Mouse (Mus musculus): ENCODE results near the gene Slc27a2. TPM values are rescaled to one million over a fixed set of nuclear protein-coding genes. Genes with fewer than 3 reads are reported as not detected.

Slc27a2 gene
- polyA plus RNA-seq, 1 experiment from 2014 or later, result 1.3 TPM

DNA sequence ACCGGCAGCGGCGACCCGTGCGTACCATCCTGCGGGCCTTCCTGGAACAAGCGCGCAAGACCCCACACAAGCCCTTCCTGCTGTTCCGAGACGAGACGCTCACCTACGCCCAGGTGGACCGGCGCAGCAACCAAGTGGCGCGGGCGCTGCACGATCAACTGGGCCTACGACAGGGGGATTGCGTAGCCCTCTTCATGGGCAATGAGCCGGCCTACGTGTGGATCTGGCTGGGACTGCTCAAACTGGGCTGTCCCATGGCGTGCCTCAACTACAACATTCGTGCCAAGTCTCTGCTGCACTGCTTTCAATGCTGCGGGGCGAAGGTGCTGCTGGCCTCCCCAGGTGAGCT is 1.1 kb downstream of the Slc27a2 start:
- H3K4me3 ChIP-seq (ENCODE audit: low read depth, low read length), result peak overlapping the region; percentile 48
- DNase-seq (peak; percentile 21), ATAC-seq (ENCODE audit: insufficient read depth) (peak; percentile 63; the same call in 1 of the 2 replicates)
- H3K9me3 ChIP-seq (ENCODE audit: low read depth, low read length), result no peaks in the 10 kb centered on the region
- 2% methylated on average over 26 of the region's 26 CpGs for WGBS
- H3K36me3 ChIP-seq (ENCODE audit: insufficient read depth), result no peaks in the 10 kb centered on the region
- H3K4me1 ChIP-seq (ENCODE audit: insufficient read depth), result no peaks in the 10 kb centered on the region
- H3K4me2 ChIP-seq, result peak overlapping the region; percentile 93
- TF ChIP-seq CTCF (IDR thresholded peaks at IDR 0.05; ENCODE audit: low read depth), result no peak
- peak overlapping the region; percentile 50 for H3K9ac ChIP-seq
- H3K27ac ChIP-seq (ENCODE audit: low read depth), result no peak overlapping the region
- peaks cover 42% of the 10 kb centered on the region for H3K27me3 ChIP-seq (ENCODE audit: insufficient read depth, low read length)

DNA sequence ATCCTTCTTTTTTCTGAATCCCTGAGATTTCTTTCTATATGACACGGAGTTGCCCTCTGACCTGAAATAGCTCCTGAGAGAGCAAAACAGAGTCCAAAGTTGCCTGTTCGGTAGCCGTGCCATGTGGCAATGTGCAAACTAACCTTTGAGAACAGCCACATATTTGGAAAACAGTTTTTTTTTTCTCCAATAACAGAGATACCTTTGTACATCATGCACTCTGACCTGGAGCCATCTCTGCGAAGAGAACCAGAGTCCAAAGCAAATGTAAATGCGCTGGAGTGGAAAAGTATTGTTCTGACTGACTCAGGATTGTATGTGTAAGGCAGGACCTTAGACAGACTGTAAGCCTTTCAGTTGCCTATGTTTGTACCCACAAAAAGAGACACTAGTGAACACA is 3.3 kb downstream of the Slc27a2 start:
- peaks cover 42% of the 10 kb centered on the region for H3K27me3 ChIP-seq (ENCODE audit: insufficient read depth, low read length)

GRCm38 (mm10) chr2:126560094-126560493 is 7.9 kb downstream of the Slc27a2 start:
- ATAC-seq (ENCODE audit: insufficient read depth), result no peak

More for the DNA sequence above, 3.3 kb downstream of the Slc27a2 start:
- ATAC-seq (ENCODE audit: insufficient read depth), result no peak
- DNase-seq, result no peak
- TF ChIP-seq CTCF (IDR thresholded peaks at IDR 0.05; ENCODE audit: low read depth), result no peak
- no peak overlapping the region for H3K27ac ChIP-seq (ENCODE audit: low read depth)
- H3K4me1 ChIP-seq (ENCODE audit: insufficient read depth), result no peaks in the 10 kb centered on the region
- H3K4me3 ChIP-seq (ENCODE audit: low read depth, low read length), result no peak overlapping the region
- H3K4me2 ChIP-seq, result no peak overlapping the region
- H3K9me3 ChIP-seq (ENCODE audit: low read depth, low read length), result no peaks in the 10 kb centered on the region
- H3K9ac ChIP-seq, result no peak overlapping the region
- no peaks in the 10 kb centered on the region for H3K36me3 ChIP-seq (ENCODE audit: insufficient read depth)
- 85% methylated on average over 5 of the region's 5 CpGs for WGBS

GRCm38 (mm10) chr2:126563411-126564105 is 11.4 kb downstream of the Slc27a2 start:
- TF ChIP-seq CTCF (IDR thresholded peaks at IDR 0.05; ENCODE audit: low read depth), result no peak
- ATAC-seq (ENCODE audit: insufficient read depth) (peak; percentile 54; the same call in 1 of the 2 replicates), DNase-seq (peak; percentile 84)
- no peaks in the 10 kb centered on the region for H3K36me3 ChIP-seq (ENCODE audit: insufficient read depth)
- H3K4me2 ChIP-seq, result no peak overlapping the region
- H3K9ac ChIP-seq, result no peak overlapping the region
- no peak overlapping the region for H3K27ac ChIP-seq (ENCODE audit: low read depth)
- no peaks in the 10 kb centered on the region for H3K9me3 ChIP-seq (ENCODE audit: low read depth, low read length)
- WGBS, result 57% methylated on average over 17 of the region's 17 CpGs
- H3K4me3 ChIP-seq (ENCODE audit: low read depth, low read length), result no peak overlapping the region
- no peaks in the 10 kb centered on the region for H3K4me1 ChIP-seq (ENCODE audit: insufficient read depth)
- no peaks in the 10 kb centered on the region for H3K27me3 ChIP-seq (ENCODE audit: insufficient read depth, low read length)

More at GRCm38 (mm10) chr2:126560094-126560493, 7.9 kb downstream of the Slc27a2 start:
- Histone ChIP-seq H3K9me3 (ENCODE audit: low read depth, low read length) (no peaks in the 10 kb centered on the region), H3K36me3 (ENCODE audit: insufficient read depth) (no peaks in the 10 kb centered on the region), H3K4me1 (ENCODE audit: insufficient read depth) (no peaks in the 10 kb centered on the region), H3K27ac (ENCODE audit: low read depth) (no peak overlapping the region), H3K4me2 (no peak overlapping the region), H3K9ac (no peak overlapping the region), H3K4me3 (ENCODE audit: low read depth, low read length) (no peak overlapping the region), H3K27me3 (ENCODE audit: insufficient read depth, low read length) (no peaks in the 10 kb centered on the region)
- TF ChIP-seq CTCF (IDR thresholded peaks at IDR 0.05; ENCODE audit: low read depth), result no peak
- 79% methylated on average over 1 of the region's 1 CpGs for WGBS
- DNase-seq, result no peak

- Histone ChIP-seq H3K36me3 (ENCODE audit: insufficient read depth) (no peaks in the 10 kb centered on the region), H3K9ac (no peak overlapping the region), H3K4me2 (no peak overlapping the region), H3K4me3 (ENCODE audit: low read depth, low read length) (no peak overlapping the region), H3K27me3 (ENCODE audit: insufficient read depth, low read length) (no peaks in the 10 kb centered on the region), H3K9me3 (ENCODE audit: low read depth, low read length) (peaks cover 5% of the 10 kb centered on the region; the same call in 1 of the 2 replicates), H3K27ac (ENCODE audit: low read depth) (no peak overlapping the region), H3K4me1 (ENCODE audit: insufficient read depth) (no peaks in the 10 kb centered on the region)
- DNase-seq, result no peak
- ATAC-seq (ENCODE audit: insufficient read depth), result no peak
- TF ChIP-seq CTCF (IDR thresholded peaks at IDR 0.05; ENCODE audit: low read depth), result no peak
- 57% methylated on average over 1 of the region's 1 CpGs for WGBS
These were observed 20.0 kb downstream of the Slc27a2 start for GRCm38 (mm10) chr2:126572163-126572562.

GRCm38 (mm10) chr2:126572747-126573146 is 20.5 kb downstream of the Slc27a2 start:
- Histone ChIP-seq H3K27ac (ENCODE audit: low read depth) (no peak overlapping the region), H3K9me3 (ENCODE audit: low read depth, low read length) (peaks cover 5% of the 10 kb centered on the region; the same call in 1 of the 2 replicates), H3K4me3 (ENCODE audit: low read depth, low read length) (no peak overlapping the region), H3K9ac (no peak overlapping the region), H3K27me3 (ENCODE audit: insufficient read depth, low read length) (no peaks in the 10 kb centered on the region), H3K4me2 (no peak overlapping the region), H3K4me1 (ENCODE audit: insufficient read depth) (no peaks in the 10 kb centered on the region), H3K36me3 (ENCODE audit: insufficient read depth) (no peaks in the 10 kb centered on the region)
- TF ChIP-seq CTCF (IDR thresholded peaks at IDR 0.05; ENCODE audit: low read depth), result no peak
- no peak for DNase-seq
- 62% methylated on average over 4 of the region's 4 CpGs for WGBS
- no peak for ATAC-seq (ENCODE audit: insufficient read depth)

DNA sequence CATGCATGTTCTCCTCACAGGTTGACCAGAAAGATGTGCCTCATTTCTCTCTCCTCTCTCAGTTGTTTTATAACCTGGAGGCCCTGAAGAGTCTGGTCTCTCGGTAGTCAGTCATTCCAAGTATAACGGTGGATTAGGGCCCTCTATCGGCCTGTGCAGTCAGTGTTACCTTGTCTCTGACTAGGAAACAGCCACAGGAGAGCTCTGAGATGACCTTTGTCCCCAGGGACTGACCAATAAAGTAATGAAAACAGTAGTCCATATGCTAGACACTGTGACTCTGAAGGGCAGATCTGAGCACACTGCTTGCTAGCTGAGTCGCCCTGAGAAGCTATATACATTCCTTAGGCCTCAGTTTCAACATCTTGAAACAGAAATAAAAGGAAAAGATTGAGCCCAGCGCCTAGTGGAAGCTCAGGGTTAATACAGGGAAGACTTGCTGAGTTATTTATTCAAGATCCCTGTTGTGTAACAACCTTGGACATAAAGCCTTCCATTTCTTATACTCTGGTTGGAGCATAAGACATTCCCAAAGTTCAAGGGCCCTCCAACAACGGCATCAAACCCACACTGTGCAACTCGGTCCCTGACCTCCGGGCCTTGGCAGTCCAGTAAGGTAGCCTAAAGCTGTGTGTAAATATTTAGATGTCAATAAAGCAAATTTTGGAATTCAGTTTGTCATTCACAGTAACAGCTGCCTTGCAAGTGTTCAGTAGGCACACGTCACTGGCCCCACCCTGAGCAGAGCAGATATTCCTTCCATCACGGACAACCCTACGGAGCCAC is 23.4 kb downstream of the Slc27a2 start:
- TF ChIP-seq CTCF (IDR thresholded peaks at IDR 0.05; ENCODE audit: low read depth), result no peak
- no peak for DNase-seq
- H3K27me3 ChIP-seq (ENCODE audit: insufficient read depth, low read length), result no peaks in the 10 kb centered on the region
- ATAC-seq (ENCODE audit: insufficient read depth), result no peak
- peaks cover 5% of the 10 kb centered on the region; the same call in 1 of the 2 replicates for H3K9me3 ChIP-seq (ENCODE audit: low read depth, low read length)
- H3K9ac ChIP-seq, result no peak overlapping the region
- no peaks in the 10 kb centered on the region for H3K36me3 ChIP-seq (ENCODE audit: insufficient read depth)
- no peak overlapping the region for H3K4me2 ChIP-seq
- no peaks in the 10 kb centered on the region for H3K4me1 ChIP-seq (ENCODE audit: insufficient read depth)
- H3K27ac ChIP-seq (ENCODE audit: low read depth), result no peak overlapping the region
- H3K4me3 ChIP-seq (ENCODE audit: low read depth, low read length), result no peak overlapping the region
- WGBS, result 79% methylated on average over 11 of the region's 11 CpGs
